Mouse (Mus musculus) liver, embryonic 16.5 days (tissue): ENCODE measurements around the gene Vmn2r9. TPM values are rescaled to one million over a fixed set of nuclear protein-coding genes. Genes with fewer than 3 reads are reported as not detected.
"Not testable (repeated sequence)": the region's sequence is repeated elsewhere in the genome, so short reads cannot be mapped to it uniquely, and the experiment has no call there.

Source experiments
- ATAC-seq: fragments of 200-750 bp; cut with Nextera tagmentation; 2 replicates; pipeline ENCODE4 v1.8.0; 2017; ENCODE audit warnings: low read depth, mild to moderate bottlenecking, moderate number of reproducible peaks, moderate library complexity
- H3K27ac ChIP-seq: fragments of 300-500 bp; sonication (generic); 2 replicates; pipeline ENCODE4 v1.5.1; 2014; ENCODE audit warnings: mild to moderate bottlenecking, low read length
- H3K27me3 ChIP-seq: fragments of 300-500 bp; sonication (generic); 2 replicates; pipeline ENCODE4 v1.6.1; 2014; ENCODE audit warnings: low read depth, low read length, mixed read lengths; ENCODE audit not compliant: control insufficient read depth, insufficient read depth
- H3K36me3 ChIP-seq: fragments of 300-500 bp; sonication (generic); 2 replicates; pipeline ENCODE4 v1.6.1; 2014; ENCODE audit warnings: mild to moderate bottlenecking; ENCODE audit not compliant: control insufficient read depth, insufficient read depth
- H3K4me1 ChIP-seq: fragments of 300-500 bp; sonication (generic); 2 replicates; pipeline ENCODE4 v1.6.1; 2014; ENCODE audit warnings: low read depth, low read length, mixed read lengths; ENCODE audit not compliant: control insufficient read depth
- H3K4me2 ChIP-seq: fragments of 300-500 bp; sonication (generic); 2 replicates; pipeline ENCODE4 v1.6.1; 2014; ENCODE audit warnings: low read depth, low read length, mixed read lengths
- H3K4me3 ChIP-seq: fragments of 300-500 bp; sonication (generic); 2 replicates; pipeline ENCODE4 v1.5.1; 2014; ENCODE audit warnings: low read depth, mild to moderate bottlenecking, low read length
- H3K9ac ChIP-seq: fragments of 300-500 bp; sonication (generic); 2 replicates; pipeline ENCODE4 v1.6.1; 2014; ENCODE audit warnings: low read depth, low read length
- H3K9me3 ChIP-seq: fragments of 300-500 bp; sonication (generic); replicated peaks from 2 replicates; pipeline ENCODE4 v1.6.1; 2016; ENCODE audit warnings: low read length; ENCODE audit not compliant: control insufficient read depth
- WGBS: fragments of 180-500 bp; shearing (Covaris S2); extraction: QIAGEN DNeasy Blood & Tissue Kit; methylation state at CpG from one replicate; pipeline ENCODE4 v1.1.7; 2014; ENCODE audit not compliant: insufficient replicate concordance; 5-methylcytosine and 5-hydroxymethylcytosine counted together
- polyA plus RNA-seq: library from polyadenylated mRNA; unstranded; fragments of >200 nt; fragmentation: Nextera tagmentation; extraction: Ambion mirVana; gene quantifications from 2 replicates; pipeline ENCODE4 v1.2.1, GENCODE M21; 2015

Vmn2r9 gene
- not detected in 2 replicates for polyA plus RNA-seq

- not testable (repeated sequence) for H3K9me3 ChIP-seq, ATAC-seq, H3K27ac ChIP-seq, H3K27me3 ChIP-seq, H3K9ac ChIP-seq, H3K36me3 ChIP-seq, H3K4me2 ChIP-seq, H3K4me3 ChIP-seq, H3K4me1 ChIP-seq
- 38% methylated on average over 1 of the region's 1 CpGs for WGBS
Observed at GRCm38 (mm10) chr5:108852501-108852900, at the start of gene Vmn2r9. Gene Vmn2r9, minus strand, starts transcription at chr5:108852601.

GRCm38 (mm10) chr5:108866746-108867145 lies 14.3 kb upstream of the Vmn2r9 start:
- H3K4me1 ChIP-seq, H3K36me3 ChIP-seq, H3K27ac ChIP-seq, H3K4me2 ChIP-seq, H3K27me3 ChIP-seq, H3K9ac ChIP-seq, ATAC-seq, H3K9me3 ChIP-seq, H3K4me3 ChIP-seq: not testable (repeated sequence)
- WGBS, result 0% methylated on average over 1 of the region's 1 CpGs

- H3K9me3 ChIP-seq, result no peaks in the 10 kb centered on the region
- no peak for ATAC-seq
- WGBS, result 14% methylated on average over 1 of the region's 1 CpGs
- H3K9ac ChIP-seq, result no peak overlapping the region
- no peak overlapping the region for H3K27ac ChIP-seq
- H3K4me2 ChIP-seq, result no peak overlapping the region
- no peaks in the 10 kb centered on the region for H3K4me1 ChIP-seq
- no peaks in the 10 kb centered on the region for H3K27me3 ChIP-seq
- H3K36me3 ChIP-seq, result no peaks in the 10 kb centered on the region
- H3K4me3 ChIP-seq, result no peak overlapping the region
Observed at GRCm38 (mm10) chr5:108849466-108849865, 2.9 kb downstream of the Vmn2r9 start.

- whole genome bisulfite sequencing, result 47% methylated on average over 1 of the region's 1 CpGs
- H3K9ac ChIP-seq, result no peak overlapping the region
- H3K36me3 ChIP-seq, result no peaks in the 10 kb centered on the region
- ATAC-seq, result peak; percentile 50; the same call in 1 of the 2 replicates
- no peak overlapping the region for H3K4me3 ChIP-seq
- no peaks in the 10 kb centered on the region for H3K27me3 ChIP-seq
- no peaks in the 10 kb centered on the region for H3K4me1 ChIP-seq
- H3K4me2 ChIP-seq, result no peak overlapping the region
- no peaks in the 10 kb centered on the region for H3K9me3 ChIP-seq
- no peak overlapping the region for H3K27ac ChIP-seq
Observed at GRCm38 (mm10) chr5:108836156-108836555, 16.2 kb downstream of the Vmn2r9 start.

GRCm38 (mm10) chr5:108823276-108823675 lies 29.1 kb downstream of the Vmn2r9 start:
- Histone ChIP-seq H3K4me2 (no peak overlapping the region), H3K9ac (no peak overlapping the region), H3K4me1 (no peaks in the 10 kb centered on the region), H3K27ac (no peak overlapping the region), H3K4me3 (no peak overlapping the region), H3K36me3 (no peaks in the 10 kb centered on the region), H3K27me3 (no peaks in the 10 kb centered on the region), H3K9me3 (no peaks in the 10 kb centered on the region)
- WGBS, result 53% methylated on average over 2 of the region's 2 CpGs
- ATAC-seq, result no peak

GRCm38 (mm10) chr5:108808750-108809149 lies 43.7 kb downstream of the Vmn2r9 start, which contains the start of gene Vmn2r8:
Gene Vmn2r8, minus strand, starts transcription at chr5:108808850.
- H3K27me3 ChIP-seq, ATAC-seq, H3K4me3 ChIP-seq, H3K4me2 ChIP-seq, H3K9me3 ChIP-seq, H3K9ac ChIP-seq, H3K27ac ChIP-seq, H3K36me3 ChIP-seq, H3K4me1 ChIP-seq: not testable (repeated sequence)
- 56% methylated on average over 2 of the region's 2 CpGs for WGBS

- no peak for ATAC-seq
- no peaks in the 10 kb centered on the region for H3K4me1 ChIP-seq
- no peak overlapping the region for H3K9ac ChIP-seq
- no peak overlapping the region for H3K4me2 ChIP-seq
- WGBS, result 30% methylated on average over 1 of the region's 1 CpGs
- no peak overlapping the region for H3K27ac ChIP-seq
- H3K4me3 ChIP-seq, result no peak overlapping the region
- no peaks in the 10 kb centered on the region for H3K9me3 ChIP-seq
- no peaks in the 10 kb centered on the region for H3K27me3 ChIP-seq
- H3K36me3 ChIP-seq, result no peaks in the 10 kb centered on the region
Observed at GRCm38 (mm10) chr5:108803646-108804045, 48.8 kb downstream of the Vmn2r9 start.

- H3K9me3 ChIP-seq, H3K4me1 ChIP-seq, H3K4me3 ChIP-seq, H3K27ac ChIP-seq, H3K9ac ChIP-seq, H3K4me2 ChIP-seq, H3K36me3 ChIP-seq, H3K27me3 ChIP-seq, ATAC-seq: not testable (repeated sequence)
- WGBS, result 50% methylated on average over 2 of the region's 2 CpGs
Observed at GRCm38 (mm10) chr5:108795263-108795662, 57.1 kb downstream of the Vmn2r9 start, which contains the start of gene Tmed11. Gene Tmed11, minus strand, starts transcription at chr5:108795363.

GRCm38 (mm10) chr5:108790385-108790784 lies 62.0 kb downstream of the Vmn2r9 start:
- not testable (repeated sequence) for H3K9me3 ChIP-seq, H3K36me3 ChIP-seq, ATAC-seq, H3K27ac ChIP-seq, H3K4me2 ChIP-seq, H3K4me3 ChIP-seq, H3K4me1 ChIP-seq, H3K9ac ChIP-seq, H3K27me3 ChIP-seq
- WGBS, result 22% methylated on average over 1 of the region's 1 CpGs
